ENCODE assay signal across 8 mouse cellular contexts in genomic region chr10:61381823-61382222, GRCm38 (mm10). TPM values are rescaled to one million over a fixed set of nuclear protein-coding genes. Genes with fewer than 3 reads are reported as not detected.
DNase-seq lines count a peak whose midpoint lies in the region; ATAC-seq and TF ChIP-seq lines count a peak whose summit lies in the region.

No protein-coding gene starts in this region.

- WGBS in neural tube, embryonic 11.5 days = 9% methylated on average over 8 of the region's 8 CpGs
- 19% methylated on average over 8 of the region's 8 CpGs for WGBS in heart, embryonic 16.5 days
- WGBS in limb, embryonic 14.5 days = 19% methylated on average over 8 of the region's 8 CpGs

- peaks cover 28% of the 10 kb centered on the region for H3K4me1 ChIP-seq in neural tube, embryonic 11.5 days (ENCODE audit: control insufficient read depth, insufficient read depth, low read length)
- peaks cover 63% of the 10 kb centered on the region for H3K4me1 ChIP-seq in heart, embryonic 16.5 days (ENCODE audit: control insufficient read depth, insufficient read depth, low read length)
- peaks cover 36% of the 10 kb centered on the region for H3K4me1 ChIP-seq in limb, embryonic 14.5 days (ENCODE audit: control insufficient read depth, insufficient read depth, low read length)

- H3K4me2 ChIP-seq in neural tube, embryonic 11.5 days (ENCODE audit: low read depth) = peak overlapping the region; percentile 96
- peak overlapping the region; percentile 94 for H3K4me2 ChIP-seq in heart, embryonic 16.5 days (ENCODE audit: low read depth, low read length)
- peak overlapping the region; percentile 96 for H3K4me2 ChIP-seq in limb, embryonic 14.5 days (replicated peaks; ENCODE audit: low read depth, low read length, severe bottlenecking)
- peak overlapping the region; percentile 99 for H3K4me2 ChIP-seq in myocyte (ENCODE audit: low read depth)

- H3K9ac ChIP-seq in neural tube, embryonic 11.5 days (ENCODE audit: low read length) = peak overlapping the region; percentile 73
- peak overlapping the region; percentile 91 for H3K9ac ChIP-seq in heart, embryonic 16.5 days (ENCODE audit: low read length)
- H3K9ac ChIP-seq in limb, embryonic 14.5 days (ENCODE audit: low read depth, low read length, severe bottlenecking) = peak overlapping the region; percentile 79; the same call in 1 of the 2 replicates

- H3K9me3 ChIP-seq in neural tube, embryonic 11.5 days (ENCODE audit: control insufficient read depth, low read length) = no peaks in the 10 kb centered on the region
- no peaks in the 10 kb centered on the region for H3K9me3 ChIP-seq in heart, embryonic 16.5 days (replicated peaks; ENCODE audit: control insufficient read depth, low read length)
- no peaks in the 10 kb centered on the region for H3K9me3 ChIP-seq in limb, embryonic 14.5 days (ENCODE audit: control insufficient read depth, low read length)

- no peak for TF ChIP-seq POLR2A in limb, embryonic 14.5 days (IDR thresholded peaks at IDR 0.05; ENCODE audit: borderline replicate concordance, extremely low read depth, insufficient read depth, insufficient read length)
- no peak for TF ChIP-seq POLR2A in myocyte (IDR thresholded peaks at IDR 0.05; ENCODE audit: insufficient read length, low read depth)

- ATAC-seq in neural tube, embryonic 11.5 days (ENCODE audit: insufficient read depth, low FRiP score, low TSS enrichment) = no peak
- no peak for ATAC-seq in heart, embryonic 16.5 days (replicated peaks; ENCODE audit: extremely low read depth, insufficient read depth, low FRiP score)
- no peak for ATAC-seq in limb, embryonic 14.5 days (ENCODE audit: low FRiP score, low read depth)

- no peaks in the 10 kb centered on the region for H3K27me3 ChIP-seq in neural tube, embryonic 11.5 days (ENCODE audit: control insufficient read depth, insufficient read depth, low read length)
- no peaks in the 10 kb centered on the region for H3K27me3 ChIP-seq in heart, embryonic 16.5 days (ENCODE audit: control insufficient read depth, insufficient read depth, low read length)
- no peaks in the 10 kb centered on the region for H3K27me3 ChIP-seq in limb, embryonic 14.5 days (ENCODE audit: control insufficient read depth, insufficient read depth, low read length)
- H3K27me3 ChIP-seq in myocyte (ENCODE audit: control insufficient read depth, insufficient read depth, insufficient read length) = no peaks in the 10 kb centered on the region

- H3K4me3 ChIP-seq in neural tube, embryonic 11.5 days (ENCODE audit: low read depth, low read length) = peak overlapping the region; percentile 60
- H3K4me3 ChIP-seq in heart, embryonic 16.5 days (ENCODE audit: low read length) = peak overlapping the region; percentile 86
- peak overlapping the region; percentile 71 for H3K4me3 ChIP-seq in limb, embryonic 14.5 days (replicated peaks; ENCODE audit: low read length)
- H3K4me3 ChIP-seq in myocyte = peak overlapping the region; percentile 62

- no peaks in the 10 kb centered on the region for H3K36me3 ChIP-seq in neural tube, embryonic 11.5 days (ENCODE audit: control insufficient read depth, insufficient read depth, low read length)
- H3K36me3 ChIP-seq in heart, embryonic 16.5 days (ENCODE audit: control insufficient read depth, insufficient read depth) = no peaks in the 10 kb centered on the region
- no peaks in the 10 kb centered on the region for H3K36me3 ChIP-seq in limb, embryonic 14.5 days (ENCODE audit: control insufficient read depth, insufficient read depth, low read length)
- no peaks in the 10 kb centered on the region for H3K36me3 ChIP-seq in myocyte (ENCODE audit: control insufficient read depth, insufficient read depth)

- peaks cover 2% of the 10 kb centered on the region for H3K79me2 ChIP-seq in myocyte (ENCODE audit: control insufficient read depth, insufficient read depth)

- no peak overlapping the region for H3ac ChIP-seq in myocyte (ENCODE audit: control insufficient read depth, insufficient read length)

- H3K27ac ChIP-seq in neural tube, embryonic 11.5 days (ENCODE audit: low read depth, low read length) = no peak overlapping the region
- peak overlapping the region; percentile 89 for H3K27ac ChIP-seq in heart, embryonic 16.5 days (ENCODE audit: low read length)
- H3K27ac ChIP-seq in limb, embryonic 14.5 days (replicated peaks; ENCODE audit: low read depth, low read length) = no peak overlapping the region

- no peak for DNase-seq in neural tube, embryonic 11.5 days (ENCODE audit: low spot score)
- DNase-seq in neural tube, embryonic 10.5 days (ENCODE audit: extremely low spot score, low spot score) = no peak
- no peak for DNase-seq in limb, embryonic 14.5 days (ENCODE audit: low spot score)
- DNase-seq in spleen, postnatal 4 days (ENCODE audit: low spot score in 2 of 2) = no peak
- no peak for DNase-seq in cerebellum, postnatal 36 days
- no peak for DNase-seq in frontal cortex, postnatal 25 days (ENCODE audit: low spot score in 2 of 2)

TF ChIP-seq in myocyte, 11 proteins besides CTCF, POLR2A, EP300 and RAD21:
- TF ChIP-seq E2F4 (IDR thresholded peaks at IDR 0.05; ENCODE audit: insufficient read depth) (no peak), TCF3 (IDR thresholded peaks at IDR 0.05; ENCODE audit: insufficient read length, low read depth) (no peak), MAX (IDR thresholded peaks at IDR 0.05; ENCODE audit: low read depth) (no peak), TCF12 (IDR thresholded peaks at IDR 0.05; ENCODE audit: insufficient read depth, poor library complexity, severe bottlenecking) (no peak), USF1 (IDR thresholded peaks at IDR 0.05; ENCODE audit: low read depth) (no peak), SRF (IDR thresholded peaks at IDR 0.05; ENCODE audit: control insufficient read depth, insufficient read length, low read depth) (no peak), REST (IDR thresholded peaks at IDR 0.05; ENCODE audit: insufficient read depth, insufficient read length) (no peak), CEBPB (IDR thresholded peaks at IDR 0.05; ENCODE audit: insufficient read depth, poor library complexity, severe bottlenecking) (no peak), MYOG (IDR thresholded peaks at IDR 0.05; ENCODE audit: control insufficient read depth in 1 of 3, insufficient read depth in 1 of 3, insufficient read length in 2 of 3, low read depth in 2 of 3) (no peak), MYOD1 (IDR thresholded peaks at IDR 0.05; ENCODE audit: control insufficient read depth in 1 of 3, insufficient read length in 2 of 3, low read depth in 2 of 3) (no peak), POLR2AphosphoS2 (IDR thresholded peaks at IDR 0.05; ENCODE audit: insufficient read length, low read depth) (no peak)

RNA-seq across cellular contexts. Expression of gene Pald1, which starts 1.5 kb away (rescaled TPM):
- polyA plus RNA-seq in neural tube, embryonic 11.5 days (2014; fragmentation: Nextera tagmentation; extraction: Ambion mirVana) = 26.4 and 27.2 TPM in 2 replicates
- 21.0 and 28.4 TPM in 2 replicates for polyA plus RNA-seq in heart, embryonic 16.5 days (2015; fragmentation: Nextera tagmentation; extraction: Ambion mirVana)
- polyA plus RNA-seq in limb, embryonic 14.5 days (2012; rRNA removed) = 24.9 and 28.2 TPM in 2 replicates
- polyA plus RNA-seq in limb, embryonic 14.5 days (2014; fragmentation: Nextera tagmentation; extraction: Ambion mirVana) = 18.8 and 19.4 TPM in 2 replicates
- 14.0 TPM for polyA plus RNA-seq in myocyte (2012; fragmentation: generic; extraction: Trizol)

RNA-seq across cellular contexts. Expression of gene Nodal, which starts 35.9 kb away (rescaled TPM):
- polyA plus RNA-seq in neural tube, embryonic 11.5 days (2014; fragmentation: Nextera tagmentation; extraction: Ambion mirVana) = not detected in 2 replicates
- polyA plus RNA-seq in heart, embryonic 16.5 days (2015; fragmentation: Nextera tagmentation; extraction: Ambion mirVana) = 0.14 TPM in 1 of 2 replicates, not detected in the other
- polyA plus RNA-seq in limb, embryonic 14.5 days (2012; rRNA removed) = 0.10 and 0.16 TPM in 2 replicates
- 0.19 TPM in 1 of 2 replicates, not detected in the other for polyA plus RNA-seq in limb, embryonic 14.5 days (2014; fragmentation: Nextera tagmentation; extraction: Ambion mirVana)
- polyA plus RNA-seq in myocyte (2012; fragmentation: generic; extraction: Trizol) = 0.01 TPM
